Mouse (Mus musculus) lung, postnatal 0 days (tissue): ENCODE measurements around the gene Cd44. TPM values are rescaled to one million over a fixed set of nuclear protein-coding genes. Genes with fewer than 3 reads are reported as not detected.

Experiments
- ATAC-seq: fragments of 200-750 bp; cut with Nextera tagmentation; 2 replicates; pipeline ENCODE4 v1.8.0; 2017; ENCODE audit warnings: moderate library complexity
- DNase-seq: peaks from one replicate; pipeline ENCODE4 v3.0.0-alpha.2; 2016; ENCODE audit warnings: low spot score
- H3K27ac ChIP-seq: fragments of 300-500 bp; sonication (generic); 2 replicates; pipeline ENCODE4 v1.5.1; 2014; ENCODE audit warnings: antibody characterized with exemption, mild to moderate bottlenecking, low read length, mixed read lengths
- H3K27me3 ChIP-seq: fragments of 300-500 bp; sonication (generic); replicated peaks from 2 replicates; pipeline ENCODE4 v1.6.1; 2014; ENCODE audit warnings: low read length, mixed read lengths; ENCODE audit not compliant: insufficient read depth
- H3K36me3 ChIP-seq: fragments of 300-500 bp; sonication (generic); 2 replicates; pipeline ENCODE4 v1.6.1; 2014; ENCODE audit warnings: low read length, mixed read lengths; ENCODE audit not compliant: insufficient read depth
- H3K4me1 ChIP-seq: fragments of 300-500 bp; sonication (generic); 2 replicates; pipeline ENCODE4 v1.6.1; 2014; ENCODE audit warnings: antibody characterized with exemption, low read depth, low read length, mixed read lengths; ENCODE audit not compliant: insufficient read depth
- H3K4me2 ChIP-seq: fragments of 300-500 bp; sonication (generic); replicated peaks from 2 replicates; pipeline ENCODE4 v1.6.1; 2014; ENCODE audit warnings: low read depth, mild to moderate bottlenecking, low read length, moderate library complexity, mixed read lengths
- H3K4me3 ChIP-seq: fragments of 300-500 bp; sonication (generic); 2 replicates; pipeline ENCODE4 v1.5.1; 2014; ENCODE audit warnings: low read depth, low read length
- H3K9ac ChIP-seq: fragments of 300-500 bp; sonication (generic); replicated peaks from 2 replicates; pipeline ENCODE4 v1.6.1; 2014; ENCODE audit warnings: low read depth, mild to moderate bottlenecking
- H3K9me3 ChIP-seq: fragments of 300-500 bp; sonication (generic); 2 replicates; pipeline ENCODE4 v1.6.1; 2016; ENCODE audit warnings: low read length, mixed read lengths
- CTCF ChIP-seq: IDR thresholded peaks from 2 replicates; pipeline ENCODE4 v1.5.1; 2016; ENCODE audit warnings: antibody characterized with exemption, mild to moderate bottlenecking
- EP300 ChIP-seq: IDR thresholded peaks from 2 replicates; pipeline ENCODE4 v1.6.1; 2016; ENCODE audit warnings: antibody characterized with exemption, mild to moderate bottlenecking, control low read depth
- WGBS: fragments of 180-500 bp; shearing (Covaris S2); extraction: QIAGEN DNeasy Blood & Tissue Kit; methylation state at CpG from one replicate; pipeline ENCODE4 v1.1.7; 2014; 5-methylcytosine and 5-hydroxymethylcytosine counted together
- polyA plus RNA-seq: library from polyadenylated mRNA; unstranded; fragments of >200 nt; fragmentation: Nextera tagmentation; extraction: Ambion mirVana; gene quantifications from 2 replicates; pipeline ENCODE4 v1.2.1, GENCODE M21; 2015

Cd44 gene
- polyA plus RNA-seq, 1 experiment from 2014 or later = 44.2 TPM

GRCm38 (mm10) chr2:102882004-102882588, 19.4 kb downstream of the Cd44 start:
- peak; percentile 64 for DNase-seq
- ATAC-seq = peak; percentile 42
- WGBS = 54% methylated on average over 8 of the region's 8 CpGs
- Histone ChIP-seq H3K36me3 (no peaks in the 10 kb centered on the region), H3K9me3 (no peaks in the 10 kb centered on the region), H3K27me3 (no peaks in the 10 kb centered on the region), H3K27ac (peak overlapping the region; percentile 72), H3K9ac (no peak overlapping the region), H3K4me2 (no peak overlapping the region), H3K4me1 (peaks cover 9% of the 10 kb centered on the region; the same call in 1 of the 2 replicates), H3K4me3 (no peak overlapping the region)
- TF ChIP-seq CTCF = no peak
- no peak for TF ChIP-seq EP300

GRCm38 (mm10) chr2:102878513-102878912, 23.0 kb downstream of the Cd44 start:
- H3K27ac ChIP-seq = no peak overlapping the region
- WGBS = 63% methylated on average over 2 of the region's 2 CpGs
- no peak for ATAC-seq

GRCm38 (mm10) chr2:102877463-102877862, 24.0 kb downstream of the Cd44 start:
- no peak overlapping the region for H3K9ac ChIP-seq
- ATAC-seq = no peak

More at GRCm38 (mm10) chr2:102878513-102878912, 23.0 kb downstream of the Cd44 start:
- Histone ChIP-seq H3K27me3 (no peaks in the 10 kb centered on the region), H3K36me3 (no peaks in the 10 kb centered on the region), H3K4me2 (no peak overlapping the region), H3K4me3 (no peak overlapping the region), H3K9ac (no peak overlapping the region), H3K4me1 (peaks cover 9% of the 10 kb centered on the region; the same call in 1 of the 2 replicates), H3K9me3 (no peaks in the 10 kb centered on the region)
- no peak for DNase-seq
- no peak for TF ChIP-seq CTCF

GRCm38 (mm10) chr2:102876141-102876540, 25.3 kb downstream of the Cd44 start:
- DNase-seq (peak; percentile 19), ATAC-seq (no peak)
- TF ChIP-seq CTCF (no peak), EP300 (no peak)
- H3K27ac ChIP-seq = no peak overlapping the region
- H3K27me3 ChIP-seq = no peaks in the 10 kb centered on the region
- H3K4me1 ChIP-seq = no peaks in the 10 kb centered on the region
- no peak overlapping the region for H3K9ac ChIP-seq
- no peaks in the 10 kb centered on the region for H3K9me3 ChIP-seq
- H3K4me3 ChIP-seq = no peak overlapping the region
- WGBS = 56% methylated on average over 1 of the region's 1 CpGs
- H3K4me2 ChIP-seq = no peak overlapping the region
- H3K36me3 ChIP-seq = no peaks in the 10 kb centered on the region

More at GRCm38 (mm10) chr2:102877463-102877862, 24.0 kb downstream of the Cd44 start:
- Histone ChIP-seq H3K4me2 (no peak overlapping the region), H3K4me3 (no peak overlapping the region), H3K9me3 (no peaks in the 10 kb centered on the region), H3K4me1 (0 out of 2 replicates have a peak, but pooled peaks cover 4% of the 10 kb centered on the region), H3K27ac (no peak overlapping the region), H3K27me3 (no peaks in the 10 kb centered on the region), H3K36me3 (no peaks in the 10 kb centered on the region)
- WGBS = 96% methylated on average over 4 of the region's 4 CpGs
- TF ChIP-seq EP300 (no peak), CTCF (no peak)
- DNase-seq = no peak

GRCm38 (mm10) chr2:102873848-102874247, 27.6 kb downstream of the Cd44 start:
- WGBS = 63% methylated on average over 4 of the region's 4 CpGs
- no peaks in the 10 kb centered on the region for H3K27me3 ChIP-seq
- no peak for ATAC-seq

GRCm38 (mm10) chr2:102873194-102873593, 28.3 kb downstream of the Cd44 start:
- no peaks in the 10 kb centered on the region for H3K36me3 ChIP-seq
- no peaks in the 10 kb centered on the region for H3K4me1 ChIP-seq
- H3K9ac ChIP-seq = no peak overlapping the region
- H3K4me3 ChIP-seq = no peak overlapping the region
- WGBS = 80% methylated on average over 4 of the region's 4 CpGs
- H3K9me3 ChIP-seq = no peaks in the 10 kb centered on the region
- no peak for ATAC-seq
- H3K27me3 ChIP-seq = no peaks in the 10 kb centered on the region
- no peak for TF ChIP-seq EP300
- no peak for TF ChIP-seq CTCF
- no peak overlapping the region for H3K27ac ChIP-seq
- H3K4me2 ChIP-seq = no peak overlapping the region
- DNase-seq = no peak

More at GRCm38 (mm10) chr2:102873848-102874247, 27.6 kb downstream of the Cd44 start:
- Histone ChIP-seq H3K4me1 (no peaks in the 10 kb centered on the region), H3K36me3 (no peaks in the 10 kb centered on the region), H3K9me3 (no peaks in the 10 kb centered on the region), H3K9ac (no peak overlapping the region), H3K4me3 (no peak overlapping the region), H3K27ac (no peak overlapping the region), H3K4me2 (no peak overlapping the region)
- DNase-seq = peak; percentile 27
- TF ChIP-seq EP300 (no peak), CTCF (no peak)
